Mouse (Mus musculus) mouse trophoblast stem cell (cell line): ENCODE results near the gene Ehd3.

Experiments used
- in situ Hi-C, 2 experiments: fragments of 300-500 bp; cut with MseI, MboI; formaldehyde crosslinking; loops; 2 replicates in 1 of 2; 3 replicates in 1 of 2; pipeline ENCODE4 v1.15.1; 2025

Gene Ehd3

GRCm38 (mm10) chr17:73803521-73804184 lies at the start of gene Ehd3:
TSS of gene Ehd3 (plus strand) at chr17:73804134.
- in situ Hi-C loops = loop anchor here in 1 of 2 experiments (5.0 kb wide), 1 partner anchor 79 kb away; no protein-coding TSS in a partner anchor

- in situ Hi-C loops = no loop called here
These were observed 33.0 kb upstream of the Ehd3 start for GRCm38 (mm10) chr17:73770964-73771363.

DNA sequence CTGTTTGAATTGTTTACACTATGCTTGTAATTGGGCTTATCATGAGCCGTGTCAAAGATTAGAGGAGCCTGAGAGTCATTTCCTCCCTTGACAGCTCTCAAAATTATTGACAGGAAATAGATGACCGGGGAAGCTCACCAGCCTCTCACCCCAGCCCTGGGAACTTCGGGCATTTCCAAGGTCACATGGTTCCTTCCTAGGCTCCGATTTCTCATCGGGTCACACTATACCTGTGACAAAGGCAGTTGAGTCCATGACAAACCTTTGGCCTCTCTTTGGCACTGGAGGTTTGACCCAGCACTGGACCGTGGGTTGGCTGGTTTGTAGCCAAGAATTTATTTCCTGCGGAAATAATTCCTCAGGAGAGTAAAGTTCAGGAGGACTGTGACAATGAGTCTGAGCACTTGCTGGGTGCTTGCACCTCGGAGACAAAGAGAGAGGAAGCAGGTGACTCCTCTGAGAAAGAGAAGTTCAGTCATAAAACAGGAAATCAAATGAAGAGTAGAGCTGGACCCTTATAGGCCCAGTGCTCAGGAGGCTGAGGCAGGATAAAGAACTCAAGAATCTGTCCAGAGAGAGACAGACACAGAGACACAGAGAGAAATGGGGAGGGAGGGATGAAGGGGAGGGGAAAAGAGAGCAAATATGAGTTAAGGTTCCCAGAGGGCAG lies 17.2 kb upstream of the Ehd3 start:
- in situ Hi-C loops = no loop called here

GRCm38 (mm10) chr17:73790284-73791020 lies 13.5 kb upstream of the Ehd3 start:
- in situ Hi-C loops = no loop called here

DNA sequence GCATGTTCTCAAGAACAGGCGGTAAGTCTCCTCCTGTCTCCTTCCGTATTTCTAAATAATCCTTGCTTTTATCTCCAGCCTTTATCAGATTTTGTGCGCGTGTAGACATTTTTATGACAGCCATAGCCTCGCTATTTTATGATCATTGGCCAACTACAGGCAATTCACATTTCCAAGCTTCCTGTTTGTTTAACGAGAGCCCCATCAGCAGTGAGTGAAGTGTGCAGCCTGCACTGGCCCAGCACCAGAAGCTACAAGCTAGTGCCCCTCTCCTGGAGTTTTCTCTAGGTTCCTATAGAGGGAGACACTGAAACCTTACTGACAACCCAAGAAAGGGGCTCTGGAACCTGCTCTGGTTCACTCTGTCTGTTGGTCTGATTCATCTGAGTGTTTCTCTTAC lies 7.1 kb upstream of the Ehd3 start:
- in situ Hi-C loops = no loop called here

- in situ Hi-C loops = no loop called here
These were observed 6.2 kb upstream of the Ehd3 start for GRCm38 (mm10) chr17:73797706-73798105.

DNA sequence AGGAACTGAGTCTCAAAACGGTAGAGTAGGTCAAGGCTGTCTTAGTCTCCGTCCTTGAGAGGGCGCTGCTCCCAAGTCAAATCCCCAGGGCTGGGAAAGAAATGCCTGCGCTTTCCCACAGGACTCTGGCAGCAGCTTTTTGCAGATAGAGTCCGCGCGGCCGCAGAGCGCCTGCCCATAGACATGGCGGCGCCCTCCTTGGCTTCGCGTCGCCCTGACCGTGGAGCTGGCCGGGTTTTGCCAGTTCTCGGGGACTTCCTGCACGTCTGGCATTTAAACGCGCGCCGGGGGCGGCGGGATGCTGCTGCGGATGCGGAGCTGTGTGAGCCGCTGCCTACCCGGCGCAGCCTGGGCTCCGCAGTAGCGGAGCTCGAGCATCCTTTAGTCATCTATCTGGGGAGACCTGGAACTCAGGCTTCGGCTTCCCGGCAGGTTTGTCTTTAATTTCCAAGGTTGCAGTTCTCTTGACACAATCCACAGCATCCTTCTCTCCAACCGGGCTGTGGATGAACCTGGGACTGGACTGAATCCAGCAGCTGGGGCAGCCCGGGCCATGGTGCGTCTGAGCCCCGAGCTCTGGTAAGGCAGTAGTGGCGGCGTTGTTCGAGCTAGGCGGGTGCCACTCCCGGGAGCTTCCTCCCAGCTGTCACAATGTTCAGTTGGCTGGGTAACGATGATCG lies 798 bp downstream of the Ehd3 start:
- in situ Hi-C loops = loop anchor here (5.0 kb wide), 1 partner anchor 78 kb away; no protein-coding TSS in a partner anchor

DNA sequence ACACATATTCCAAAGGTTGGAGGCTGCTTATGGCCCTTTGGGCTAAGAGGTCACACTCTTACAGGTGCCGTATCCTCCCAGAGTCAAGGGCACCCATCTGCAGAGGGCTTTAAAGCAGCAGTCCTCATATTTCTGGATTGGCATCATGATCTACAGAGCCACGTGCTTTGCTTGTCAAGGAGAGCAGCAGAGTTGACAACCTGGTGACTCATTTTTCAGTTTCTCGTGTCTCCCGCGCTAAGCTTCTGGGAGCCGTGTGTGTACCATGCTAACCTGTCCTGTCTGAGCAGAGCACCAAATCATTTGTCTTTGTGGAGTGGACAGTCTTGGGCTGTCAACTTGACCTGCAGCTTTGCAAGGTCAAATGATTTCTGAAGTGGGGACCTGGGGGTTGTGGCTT lies 2.4 kb downstream of the Ehd3 start:
- in situ Hi-C loops = loop anchor here in 1 of 2 experiments (5.0 kb wide), 1 partner anchor 76 kb away; no protein-coding TSS in a partner anchor

DNA sequence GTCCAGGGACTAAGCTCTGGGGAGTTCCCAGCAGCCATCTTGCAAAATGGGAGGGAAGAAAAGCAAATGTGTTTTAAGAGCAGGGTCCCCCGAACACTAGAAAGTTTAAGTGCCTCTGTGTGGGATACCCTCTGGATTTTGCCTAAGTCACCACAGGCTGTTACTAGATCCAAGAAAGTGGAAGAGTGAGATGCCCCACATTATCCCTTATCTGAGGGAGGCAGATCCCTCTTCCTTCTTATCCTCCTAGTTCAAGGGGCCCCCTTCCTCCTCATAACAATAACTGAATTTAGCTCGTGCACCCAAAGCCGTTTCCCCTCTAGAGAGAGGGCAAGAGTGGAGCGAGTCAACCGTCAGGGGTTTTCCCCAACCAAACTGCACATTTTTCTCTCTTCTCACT lies 3.3 kb downstream of the Ehd3 start:
- in situ Hi-C loops = loop anchor here in 1 of 2 experiments (5.0 kb wide), 1 partner anchor 75 kb away; no protein-coding TSS in a partner anchor

DNA sequence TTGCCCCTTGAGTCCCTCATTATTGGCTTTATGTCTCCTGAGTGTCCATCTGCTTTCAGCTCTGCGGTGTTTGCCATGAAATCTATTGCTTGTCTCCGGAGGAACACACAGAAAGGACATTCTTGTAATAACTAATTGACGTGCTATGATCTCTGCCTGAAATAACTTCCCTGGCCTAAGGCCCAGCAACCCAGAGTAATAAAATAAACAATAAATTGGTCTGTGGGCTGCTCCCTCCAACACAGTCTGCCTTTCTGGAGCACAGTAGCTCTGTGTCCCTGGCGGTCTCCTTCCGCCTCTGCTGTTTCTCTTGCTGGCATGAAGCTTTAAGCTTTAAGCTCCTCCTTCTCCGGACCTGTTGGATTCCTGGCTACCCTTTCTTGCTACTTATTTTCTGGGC lies 4.5 kb downstream of the Ehd3 start:
- in situ Hi-C loops = loop anchor here in 1 of 2 experiments (5.0 kb wide), 1 partner anchor 74 kb away; no protein-coding TSS in a partner anchor

GRCm38 (mm10) chr17:73810801-73811200 lies 6.9 kb downstream of the Ehd3 start:
- in situ Hi-C loops = no loop called here

DNA sequence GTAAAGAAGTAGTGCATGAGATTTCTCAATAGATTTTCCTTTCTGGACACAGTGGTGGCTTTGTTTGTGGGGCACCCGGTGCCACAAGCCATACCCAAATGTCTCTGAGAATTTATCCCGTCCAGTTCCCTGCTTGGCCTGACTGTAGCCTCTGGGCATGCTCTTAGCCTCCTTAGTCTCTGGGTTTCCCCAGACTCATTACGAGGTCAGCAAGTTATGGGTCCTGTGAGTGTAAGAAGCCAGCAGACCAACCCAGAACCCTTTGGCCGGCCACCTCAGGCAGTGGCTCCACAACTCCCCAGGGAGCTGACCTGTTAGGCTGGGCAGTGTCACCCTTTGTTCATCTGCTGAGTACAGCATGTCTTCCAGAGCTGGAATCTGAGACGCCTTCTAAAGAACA lies 7.6 kb downstream of the Ehd3 start:
- in situ Hi-C loops = no loop called here

- in situ Hi-C loops = no loop called here
These were observed 9.2 kb downstream of the Ehd3 start for GRCm38 (mm10) chr17:73813031-73813660.

DNA sequence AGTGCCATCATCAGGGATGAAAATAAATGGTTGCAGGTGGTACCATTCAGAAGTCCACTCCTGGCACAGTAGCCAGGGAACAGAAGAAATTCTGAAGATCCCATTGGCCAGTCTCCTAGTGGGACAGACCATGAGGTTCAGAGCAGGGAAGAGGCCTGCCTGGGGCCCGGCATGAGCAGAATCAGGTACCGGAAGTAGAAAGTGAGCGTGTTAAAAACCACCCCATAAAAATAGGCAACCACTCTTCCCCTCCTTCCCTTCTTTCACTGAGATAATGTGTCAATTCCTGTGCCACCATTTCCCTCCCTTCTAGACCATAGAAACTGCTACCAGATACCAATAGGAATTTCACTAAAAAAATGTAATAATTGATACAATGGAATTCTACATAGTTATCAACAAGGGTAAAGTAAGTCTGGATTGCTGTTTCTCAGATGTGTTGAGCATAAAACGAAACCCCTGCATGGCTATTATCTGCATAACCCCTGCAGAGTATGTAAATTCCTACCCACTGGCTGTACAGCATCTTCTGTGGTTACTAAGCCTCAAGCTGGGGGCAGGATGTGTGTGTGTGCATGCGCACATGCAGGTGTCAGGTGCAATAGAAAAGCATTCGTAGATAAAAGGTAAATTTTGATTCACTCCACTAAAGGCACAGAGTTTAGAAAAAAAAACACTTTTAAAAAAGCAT lies 10.7 kb downstream of the Ehd3 start:
- in situ Hi-C loops = no loop called here

GRCm38 (mm10) chr17:73817697-73818380 lies 13.9 kb downstream of the Ehd3 start:
- in situ Hi-C loops = no loop called here

GRCm38 (mm10) chr17:73818936-73819335 lies 15.0 kb downstream of the Ehd3 start:
- in situ Hi-C loops = no loop called here

GRCm38 (mm10) chr17:73820726-73821125 lies 16.8 kb downstream of the Ehd3 start:
- in situ Hi-C loops = no loop called here

GRCm38 (mm10) chr17:73822255-73822654 lies 18.3 kb downstream of the Ehd3 start:
- in situ Hi-C loops = no loop called here

- in situ Hi-C loops = no loop called here
These were observed 19.4 kb downstream of the Ehd3 start for GRCm38 (mm10) chr17:73823121-73824021.
